ENCODE assay signal across 12 mouse cellular contexts in the genomic region with DNA sequence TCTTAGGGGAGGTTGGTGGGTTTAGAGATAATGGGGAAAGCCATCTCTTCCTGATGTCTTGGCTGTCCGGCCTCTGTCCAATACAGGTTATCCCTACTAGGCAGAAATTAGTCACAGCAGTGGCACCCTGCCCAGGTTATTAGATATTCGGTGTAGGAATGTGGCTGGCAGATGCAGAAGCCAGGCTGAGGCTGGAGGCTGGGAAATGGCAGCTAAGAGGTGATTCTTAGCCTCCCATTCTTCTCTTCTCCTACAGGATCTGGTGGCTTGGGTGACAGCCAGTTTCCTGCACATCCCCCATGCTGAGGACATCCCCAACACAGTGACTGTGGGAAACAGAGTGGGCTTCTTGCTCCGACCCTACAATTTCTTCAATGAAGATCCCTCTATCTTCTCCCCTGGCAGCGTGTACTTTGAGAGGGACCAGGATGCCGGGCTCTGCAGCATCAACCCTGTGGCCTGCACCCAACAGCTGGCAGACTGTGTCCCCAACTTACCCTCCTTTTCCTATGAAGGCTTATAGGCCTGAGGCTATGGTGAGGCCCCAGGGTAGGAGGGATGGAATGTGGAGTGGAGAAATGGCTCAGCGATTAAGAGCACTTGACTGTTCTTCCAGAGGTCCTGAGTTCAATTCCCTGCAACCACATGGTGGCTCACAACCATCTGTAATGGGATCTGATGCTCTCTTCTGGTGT. TPM values are rescaled to one million over a fixed set of nuclear protein-coding genes. Genes with fewer than 3 reads are reported as not detected.
DNase-seq lines count a peak whose midpoint lies in the region; ATAC-seq and TF ChIP-seq lines count a peak whose summit lies in the region.
"Had no signal": no experiment of that assay in that cellular context is flagged by ENCODE, and none has a peak within 500 bp of the region (broad histone marks: within the 10 kb centered on the region; RNA-seq: fewer than 3 reads in every experiment).

No protein-coding gene starts in this region.

- 64% methylated on average over 6 of the region's 6 CpGs for WGBS in lung, adult 2 months
- 42% methylated on average over 6 of the region's 6 CpGs for WGBS in heart, postnatal 0 days
- 80% methylated on average over 6 of the region's 6 CpGs for WGBS in liver, postnatal 0 days (ENCODE audit: insufficient replicate concordance)

- no peak for TF ChIP-seq POLR2A in lung, adult 2 months (IDR thresholded peaks at IDR 0.05; ENCODE audit: borderline replicate concordance, extremely low read depth, low read depth, low read length)

- H3K4me2 ChIP-seq in heart, postnatal 0 days (ENCODE audit: low read depth, low read length): no peak overlapping the region
- no peak overlapping the region for H3K4me2 ChIP-seq in liver, postnatal 0 days (ENCODE audit: low read depth, low read length)
- H3K4me2 ChIP-seq: liver, embryonic 15.5 days; neural tube, embryonic 13.5 days had no signal

- ATAC-seq in heart, postnatal 0 days (ENCODE audit: insufficient read depth, low read depth): peak; percentile 40
- no peak for ATAC-seq in liver, postnatal 0 days
- ATAC-seq: intestine, postnatal 0 days had no signal

- H3K9me3 ChIP-seq in heart, postnatal 0 days (replicated peaks; ENCODE audit: control insufficient read depth, low read length): no peaks in the 10 kb centered on the region
- H3K9me3 ChIP-seq in liver, postnatal 0 days (ENCODE audit: low read length): no peaks in the 10 kb centered on the region
- H3K9me3 ChIP-seq: liver, embryonic 15.5 days; neural tube, embryonic 13.5 days had no signal

- no peak for TF ChIP-seq EP300 in heart, postnatal 0 days (IDR thresholded peaks at IDR 0.05; ENCODE audit: low read depth)
- no peak for TF ChIP-seq EP300 in liver, postnatal 0 days (IDR thresholded peaks at IDR 0.05; ENCODE audit: low read depth)

- DNase-seq in cerebellum, postnatal 10 days: peak; percentile 40 to 43
- DNase-seq in cerebellum, adult 11-12 months: no peak
- DNase-seq in lung, postnatal 36 days: peak; percentile 41
- DNase-seq in lung, adult 2 months: no peak
- peak; percentile 64 for DNase-seq in heart, postnatal 0 days (ENCODE audit: low spot score)
- peak; percentile 20 for DNase-seq in right cerebral cortex, postnatal 25 days
- no peak for DNase-seq in liver, postnatal 0 days
- DNase-seq in cerebellum, adult 9-10 months: no peak

- H3K27me3 ChIP-seq in heart, postnatal 0 days (ENCODE audit: control insufficient read depth, insufficient read depth, low read length): no peaks in the 10 kb centered on the region
- H3K27me3 ChIP-seq in liver, postnatal 0 days (ENCODE audit: insufficient read depth, low read length): no peaks in the 10 kb centered on the region
- H3K27me3 ChIP-seq: liver, embryonic 15.5 days; neural tube, embryonic 13.5 days had no signal

- no peak overlapping the region for H3K9ac ChIP-seq in heart, postnatal 0 days (replicated peaks; ENCODE audit: low read depth, low read length)
- no peak overlapping the region for H3K9ac ChIP-seq in liver, postnatal 0 days (replicated peaks)
- H3K9ac ChIP-seq: liver, embryonic 15.5 days; neural tube, embryonic 13.5 days had no signal

- H3K36me3 ChIP-seq in heart, postnatal 0 days (replicated peaks; ENCODE audit: control insufficient read depth, insufficient read depth, low read length): peaks cover 10% of the 10 kb centered on the region
- peaks cover 14% of the 10 kb centered on the region for H3K36me3 ChIP-seq in liver, postnatal 0 days (replicated peaks; ENCODE audit: insufficient read depth, low read length)

- H3K4me1 ChIP-seq in lung, adult 2 months (ENCODE audit: control insufficient read depth, insufficient read depth, low read length): no peaks in the 10 kb centered on the region
- H3K4me1 ChIP-seq in heart, postnatal 0 days (ENCODE audit: control insufficient read depth, insufficient read depth): peaks cover 10% of the 10 kb centered on the region; the same call in 1 of the 2 replicates
- H3K4me1 ChIP-seq in liver, postnatal 0 days (ENCODE audit: insufficient read depth): no peaks in the 10 kb centered on the region; the same call in 1 of the 2 replicates
- H3K4me1 ChIP-seq: liver, embryonic 15.5 days; neural tube, embryonic 13.5 days had no signal

- TF ChIP-seq CTCF in lung, adult 2 months (IDR thresholded peaks at IDR 0.05; ENCODE audit: insufficient read depth, low read length): no peak
- no peak for TF ChIP-seq CTCF in heart, postnatal 0 days (IDR thresholded peaks at IDR 0.05; ENCODE audit: low read depth)
- TF ChIP-seq CTCF in liver, postnatal 0 days (IDR thresholded peaks at IDR 0.05; ENCODE audit: low read depth): no peak

- peak overlapping the region; percentile 36 for H3K27ac ChIP-seq in heart, postnatal 0 days (ENCODE audit: low read depth)
- no peak overlapping the region for H3K27ac ChIP-seq in liver, postnatal 0 days (ENCODE audit: low read depth)
- H3K27ac ChIP-seq: liver, embryonic 15.5 days; neural tube, embryonic 13.5 days had no signal

- no peak overlapping the region for H3K4me3 ChIP-seq in lung, adult 2 months (replicated peaks; ENCODE audit: extremely low read depth, low read depth, low read length)
- H3K4me3 ChIP-seq in heart, postnatal 0 days (ENCODE audit: low read depth, low read length): no peak overlapping the region
- no peak overlapping the region for H3K4me3 ChIP-seq in liver, postnatal 0 days (ENCODE audit: low read depth, low read length)
- H3K4me3 ChIP-seq: liver, embryonic 15.5 days; neural tube, embryonic 13.5 days had no signal

RNA-seq across cellular contexts. Expression of a gene that starts 1.3 kb away (rescaled TPM):
- 11.5 and 15.3 TPM in 2 replicates for polyA plus RNA-seq in lung, adult 2 months (2012; rRNA removed)
- total RNA-seq in heart, postnatal 0 days (2014; rRNA removed; ENCODE audit: low replicate concordance): 14.4 and 23.9 TPM in 2 replicates
- 2.5 and 2.8 TPM in 2 replicates for polyA plus RNA-seq in heart, postnatal 0 days (2015; fragmentation: Nextera tagmentation; extraction: Ambion mirVana)
- 0.05 and 0.06 TPM in 2 replicates for polyA plus RNA-seq in liver, postnatal 0 days (2015; fragmentation: Nextera tagmentation; extraction: Ambion mirVana)
- polyA plus RNA-seq: neural tube, embryonic 13.5 days had no signal

RNA-seq across cellular contexts. Expression of a gene that starts 4.2 kb away (rescaled TPM):
- polyA plus RNA-seq in lung, adult 2 months (2012; rRNA removed): 3.3 and 3.6 TPM in 2 replicates
- 1.8 and 2.0 TPM in 2 replicates for total RNA-seq in heart, postnatal 0 days (2014; rRNA removed; ENCODE audit: low replicate concordance)
- polyA plus RNA-seq in heart, postnatal 0 days (2015; fragmentation: Nextera tagmentation; extraction: Ambion mirVana): 0.16 and 0.30 TPM in 2 replicates
- 0.44 and 0.60 TPM in 2 replicates for polyA plus RNA-seq in liver, postnatal 0 days (2015; fragmentation: Nextera tagmentation; extraction: Ambion mirVana)

RNA-seq across cellular contexts. Expression of a gene that starts 13.1 kb away (rescaled TPM):
- 30.6 and 40.4 TPM in 2 replicates for polyA plus RNA-seq in lung, adult 2 months (2012; rRNA removed)
- 44.7 and 52.2 TPM in 2 replicates for total RNA-seq in heart, postnatal 0 days (2014; rRNA removed; ENCODE audit: low replicate concordance)
- 47.8 and 52.0 TPM in 2 replicates for polyA plus RNA-seq in heart, postnatal 0 days (2015; fragmentation: Nextera tagmentation; extraction: Ambion mirVana)
- 78.4 and 78.8 TPM in 2 replicates for polyA plus RNA-seq in liver, postnatal 0 days (2015; fragmentation: Nextera tagmentation; extraction: Ambion mirVana)

RNA-seq across cellular contexts. Expression of a gene that starts 27.0 kb away (rescaled TPM):
- polyA plus RNA-seq in lung, adult 2 months (2012; rRNA removed): 70.3 and 97.9 TPM in 2 replicates
- 73.0 and 88.2 TPM in 2 replicates for total RNA-seq in heart, postnatal 0 days (2014; rRNA removed; ENCODE audit: low replicate concordance)
- polyA plus RNA-seq in heart, postnatal 0 days (2015; fragmentation: Nextera tagmentation; extraction: Ambion mirVana): 98.9 and 107 TPM in 2 replicates
- 65.1 and 72.3 TPM in 2 replicates for polyA plus RNA-seq in liver, postnatal 0 days (2015; fragmentation: Nextera tagmentation; extraction: Ambion mirVana)

RNA-seq across cellular contexts. Expression of a gene that starts 38.3 kb away (rescaled TPM):
- polyA plus RNA-seq in lung, adult 2 months (2012; rRNA removed): 0.13 TPM in 1 of 2 replicates, not detected in the other
- 0.50 TPM in 1 of 2 replicates, not detected in the other for total RNA-seq in heart, postnatal 0 days (2014; rRNA removed; ENCODE audit: low replicate concordance)
- 0.05 TPM in 1 of 2 replicates, not detected in the other for polyA plus RNA-seq in heart, postnatal 0 days (2015; fragmentation: Nextera tagmentation; extraction: Ambion mirVana)
- 97.9 and 206 TPM in 2 replicates for polyA plus RNA-seq in liver, postnatal 0 days (2015; fragmentation: Nextera tagmentation; extraction: Ambion mirVana)
- polyA plus RNA-seq: liver, embryonic 15.5 days; neural tube, embryonic 13.5 days; testis, adult 2 months had no signal

Comparison
In these comparisons a context has a peak if more than half of its experiments do, and no peak if none do; other contexts are left out.
1. DNase-seq: peak in cerebellum, postnatal 10 days (2 of 2), lung, postnatal 36 days (single experiment), heart, postnatal 0 days (single experiment) and right cerebral cortex, postnatal 25 days (single experiment); none in cerebellum, adult 11-12 months (single experiment), lung, adult 2 months (single experiment), liver, postnatal 0 days (single experiment) and cerebellum, adult 9-10 months (single experiment).